Mouse (Mus musculus): ENCODE results near the gene Plin3.

Plin3 gene

DNA sequence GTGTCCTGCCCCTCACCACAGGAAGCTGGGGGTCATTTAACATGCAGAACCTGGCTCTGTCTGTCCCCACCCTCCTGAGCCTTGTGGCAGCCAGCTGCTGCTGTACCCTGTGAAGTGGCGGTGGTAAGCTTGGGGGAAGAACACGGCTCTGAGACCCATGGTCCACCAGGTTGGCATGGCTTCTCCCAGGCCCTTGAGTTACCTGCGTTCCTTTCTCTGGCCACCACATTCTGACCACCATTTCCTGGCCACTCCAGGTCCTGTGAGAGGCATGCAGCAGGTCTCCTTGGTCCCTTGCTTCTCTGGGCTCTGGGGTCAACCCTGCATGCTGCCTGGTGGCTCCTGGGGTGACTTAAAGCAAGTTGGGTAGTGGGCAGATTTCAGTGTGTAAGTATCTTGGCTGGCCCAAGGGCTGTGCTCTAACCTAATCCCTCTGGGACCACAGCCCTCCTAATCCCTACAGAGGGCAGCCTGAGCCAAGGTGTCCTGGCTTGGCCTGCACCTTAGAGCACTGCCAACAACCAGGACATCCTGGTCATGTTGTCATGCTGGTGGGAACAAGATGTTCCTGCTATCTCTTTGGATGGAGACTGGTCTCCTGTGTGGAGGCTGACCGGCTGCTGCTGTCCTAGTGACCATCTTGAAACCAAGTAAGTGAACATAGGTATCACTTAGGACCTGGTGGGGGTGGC lies at the start of gene Plin3:
Gene Plin3, minus strand, starts transcription at position 343 of the 692 bp plus-strand sequence.
- CTCF ChIA-PET: interaction anchor here in 3 of 4 experiments (0.6 to 5.4 kb wide), 16 partner anchors 8 to 260 kb away, joined by 3 to 24 read pairs (median 8); partner anchors contain the start of genes Kdm4b (in 2 of the 3), Uhrf1 (in 2 of the 3), Arrdc5 (in 1 of the 3) and Fem1a (in 1 of the 3)
- POLR2A ChIA-PET: interaction anchor here (0.7 to 64.8 kb wide), 18 partner anchors 8 to 415 kb away, joined by 3 to 2494 read pairs (median 12); partner anchors contain the start of genes Uhrf1 (in 4 of the 4), Arrdc5 (in 3 of the 4), Kdm4b (in 2 of the 4) and Ticam1 (in 2 of the 4)

- ChIA-PET CTCF (interaction anchor here (0.6 to 7.2 kb wide), 10 partner anchors 8 to 301 kb away, joined by 3 to 42 read pairs (median 6); partner anchors contain the start of gene Chaf1a (in 1 of the 4)), POLR2A (interaction anchor here in 2 of 4 experiments (0.9 to 62.3 kb wide), 4 partner anchors 8 to 33 kb away, joined by 3 to 2404 read pairs (median 3); partner anchors contain the start of genes Arrdc5 (in 1 of the 2), Kdm4b (in 1 of the 2), Plin3 (in 1 of the 2) and Uhrf1 (in 1 of the 2))
Observed at GRCm38 (mm10) chr17:56340717-56341116, 48.0 kb upstream of the Plin3 start.

GRCm38 (mm10) chr17:56338909-56339308 lies 46.2 kb upstream of the Plin3 start:
- ChIA-PET CTCF (interaction anchor here in 3 of 4 experiments (0.6 to 4.2 kb wide), 19 partner anchors 9 to 382 kb away, joined by 3 to 35 read pairs (median 4); partner anchors contain the start of genes Kdm4b (in 1 of the 3) and Uhrf1 (in 1 of the 3)), POLR2A (interaction anchor here in 2 of 4 experiments (0.6 to 62.3 kb wide), 8 partner anchors 12 to 373 kb away, joined by 3 to 2404 read pairs (median 3); partner anchors contain the start of genes Kdm4b (in 2 of the 2), Arrdc5 (in 1 of the 2), Plin3 (in 1 of the 2) and Uhrf1 (in 1 of the 2))

GRCm38 (mm10) chr17:56337791-56338190 lies 45.1 kb upstream of the Plin3 start:
- ChIA-PET POLR2A (interaction anchor here in 2 of 4 experiments (1.1 to 62.3 kb wide), 3 partner anchors 11 to 30 kb away, joined by 3 to 2404 read pairs (median 2404); partner anchors contain the start of genes Arrdc5 (in 1 of the 2), Kdm4b (in 1 of the 2), Plin3 (in 1 of the 2) and Uhrf1 (in 1 of the 2)), CTCF (interaction anchor here in 2 of 4 experiments (0.7 to 4.2 kb wide), 10 partner anchors 8 to 401 kb away, joined by 3 to 35 read pairs (median 5); partner anchors contain the start of gene Uhrf1 (in 1 of the 2))

DNA sequence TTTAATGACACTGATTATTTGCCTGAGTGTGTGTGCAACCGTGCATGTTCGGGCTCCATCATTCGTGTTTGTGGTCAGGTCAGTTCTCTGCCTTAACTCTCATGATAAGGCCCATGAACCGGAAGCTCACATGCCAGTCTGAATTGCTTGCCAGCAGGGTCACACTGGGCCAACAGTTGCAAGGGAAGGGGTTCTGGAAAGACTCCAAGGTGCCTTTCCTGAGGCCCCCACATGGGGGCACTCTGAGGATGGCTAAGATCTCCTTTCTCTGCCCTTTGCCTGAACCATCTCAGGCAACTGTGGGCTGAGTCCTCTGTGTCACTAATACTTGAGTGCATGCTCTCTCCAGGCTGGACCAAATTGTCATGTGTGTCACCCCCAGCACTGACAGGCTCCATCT lies 44.5 kb upstream of the Plin3 start:
- POLR2A ChIA-PET: interaction anchor here in 3 of 4 experiments (0.7 to 62.3 kb wide), 6 partner anchors 8 to 248 kb away, joined by 3 to 2404 read pairs (median 4); partner anchors contain the start of genes Arrdc5 (in 1 of the 3), Kdm4b (in 1 of the 3), Plin3 (in 1 of the 3) and Safb (in 1 of the 3)
- CTCF ChIA-PET: interaction anchor here in 3 of 4 experiments (0.6 to 4.2 kb wide), 6 partner anchors 7 to 219 kb away, joined by 3 to 35 read pairs (median 5); no protein-coding TSS in a partner anchor

DNA sequence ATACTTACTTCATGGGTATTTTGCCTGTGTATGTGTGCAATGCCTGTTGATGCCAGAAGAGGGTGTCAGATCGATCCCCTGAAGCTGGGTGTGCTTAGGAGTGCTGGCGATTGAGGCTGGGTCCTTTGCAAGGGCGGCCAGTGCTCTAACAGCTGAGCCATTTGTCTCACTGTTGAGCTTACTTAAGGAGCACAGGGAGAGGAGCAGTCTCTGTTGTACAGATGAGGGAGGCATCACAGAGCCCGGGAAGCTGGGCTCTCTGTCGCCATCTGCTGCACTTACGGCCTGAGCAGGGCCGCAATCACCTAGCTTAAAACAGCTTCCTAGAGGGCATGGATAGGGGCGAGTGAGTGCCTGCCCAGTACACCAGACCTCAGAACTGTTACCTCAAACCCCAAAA lies 40.3 kb upstream of the Plin3 start:
- ChIA-PET CTCF (interaction anchor here (0.6 to 4.6 kb wide), 71 partner anchors 10 to 425 kb away, joined by 3 to 48 read pairs (median 4); partner anchors contain the start of genes Gm20219 (in 2 of the 4), Arrdc5 (in 1 of the 4), Fem1a (in 1 of the 4) and Lonp1 (in 1 of the 4)), POLR2A (interaction anchor here in 3 of 4 experiments (0.5 to 62.3 kb wide), 29 partner anchors 6 to 363 kb away, joined by 3 to 2404 read pairs (median 4); partner anchors contain the start of genes Kdm4b (in 2 of the 3), Uhrf1 (in 2 of the 3), Arrdc5 (in 1 of the 3) and Gm20219 (in 1 of the 3))

GRCm38 (mm10) chr17:56331256-56331655 lies 38.6 kb upstream of the Plin3 start:
- POLR2A ChIA-PET: interaction anchor here in 2 of 4 experiments (1.4 to 62.3 kb wide), 6 partner anchors 4 to 252 kb away, joined by 3 to 2404 read pairs (median 12); partner anchors contain the start of genes Arrdc5 (in 1 of the 2), Kdm4b (in 1 of the 2), Plin3 (in 1 of the 2) and Uhrf1 (in 1 of the 2)
- CTCF ChIA-PET: interaction anchor here in 2 of 4 experiments (1.2 to 4.0 kb wide), 5 partner anchors 13 to 227 kb away, joined by 4 to 42 read pairs (median 5); no protein-coding TSS in a partner anchor

DNA sequence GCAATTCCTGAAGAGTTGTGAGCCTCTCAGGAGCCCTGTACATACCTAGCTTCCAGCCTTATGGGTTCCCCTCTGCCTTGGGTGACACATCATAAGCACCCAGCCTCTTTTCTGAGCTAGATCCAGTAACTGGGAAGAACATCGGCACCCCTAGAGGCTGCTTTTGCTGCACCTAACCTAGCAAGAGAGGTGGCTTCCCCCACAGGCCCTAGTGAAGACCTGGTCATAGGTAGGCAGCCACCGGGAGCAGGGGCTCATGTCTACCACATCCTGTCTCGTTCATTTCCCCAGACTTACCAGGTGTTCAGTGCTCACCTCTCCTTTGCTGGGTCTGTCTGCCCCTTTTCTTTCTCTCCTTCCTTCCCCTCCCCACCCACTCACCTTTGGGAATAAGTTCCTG lies 37.7 kb upstream of the Plin3 start:
- ChIA-PET CTCF (interaction anchor here in 3 of 4 experiments (0.9 to 2.0 kb wide), 9 partner anchors 8 to 223 kb away, joined by 3 to 9 read pairs (median 4); no protein-coding TSS in a partner anchor), POLR2A (interaction anchor here in 2 of 4 experiments (0.7 to 62.3 kb wide), 8 partner anchors 4 to 251 kb away, joined by 3 to 2404 read pairs (median 4); partner anchors contain the start of genes Arrdc5 (in 1 of the 2), Kdm4b (in 1 of the 2), Plin3 (in 1 of the 2) and Uhrf1 (in 1 of the 2))

DNA sequence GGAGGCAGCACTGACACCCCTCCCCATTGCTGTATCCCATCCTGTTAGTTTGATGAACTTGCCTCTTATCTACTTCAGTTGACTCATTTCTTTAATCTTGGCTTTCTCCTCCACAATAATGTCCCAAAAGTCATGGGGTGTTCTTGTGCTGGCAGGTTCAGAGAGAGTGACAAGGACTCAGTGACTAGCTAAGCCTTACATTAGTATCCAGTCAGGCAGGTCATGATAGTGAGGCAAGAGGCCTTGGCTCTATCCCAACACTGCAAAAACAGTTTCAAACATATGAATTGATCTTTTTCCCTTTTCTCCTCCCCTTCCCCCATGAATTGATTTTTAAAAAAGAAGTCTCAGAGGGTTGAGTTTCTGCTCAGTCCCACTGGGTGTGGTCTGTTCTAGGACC lies 36.6 kb upstream of the Plin3 start:
- CTCF ChIA-PET: interaction anchor here (0.7 to 2.0 kb wide), 8 partner anchors 9 to 224 kb away, joined by 3 to 11 read pairs (median 4); no protein-coding TSS in a partner anchor
- POLR2A ChIA-PET: interaction anchor here in 2 of 4 experiments (0.7 to 62.3 kb wide), 6 partner anchors 2 to 491 kb away, joined by 3 to 2494 read pairs (median 1204); partner anchors contain the start of genes Arrdc5 (in 2 of the 2), Plin3 (in 2 of the 2), Uhrf1 (in 2 of the 2) and Fem1a (in 1 of the 2)

GRCm38 (mm10) chr17:56326153-56327147 lies 33.8 kb upstream of the Plin3 start:
- ChIA-PET CTCF (interaction anchor here (0.5 to 3.3 kb wide), 37 partner anchors 8 to 432 kb away, joined by 3 to 16 read pairs (median 4); partner anchors contain the start of genes Plin3 (in 2 of the 4), Gm20219 (in 1 of the 4), Nrtn (in 1 of the 4) and Safb2 (in 1 of the 4)), POLR2A (interaction anchor here (0.5 to 62.3 kb wide), 107 partner anchors 0 to 705 kb away, joined by 3 to 2494 read pairs (median 5); partner anchors contain the start of genes Uhrf1 (in 4 of the 4), Arrdc5 (in 2 of the 4), Plin3 (in 2 of the 4) and Rpl36 (in 2 of the 4))

- ChIA-PET CTCF (interaction anchor here (0.5 to 3.3 kb wide), 40 partner anchors 8 to 433 kb away, joined by 3 to 16 read pairs (median 4); partner anchors contain the start of genes Plin3 (in 2 of the 4), Gm20219 (in 1 of the 4), Nrtn (in 1 of the 4) and Safb2 (in 1 of the 4)), POLR2A (interaction anchor here (0.6 to 62.3 kb wide), 108 partner anchors 1 to 706 kb away, joined by 3 to 2494 read pairs (median 4); partner anchors contain the start of genes Uhrf1 (in 4 of the 4), Arrdc5 (in 2 of the 4), Plin3 (in 2 of the 4) and Ranbp3 (in 2 of the 4))
Observed at GRCm38 (mm10) chr17:56325450-56326152, 32.9 kb upstream of the Plin3 start, which contains the start of gene Kdm4b. TSS of gene Kdm4b (plus strand) at chr17:56326062.

GRCm38 (mm10) chr17:56324419-56324818 lies 31.7 kb upstream of the Plin3 start:
- ChIA-PET POLR2A (interaction anchor here (0.6 to 62.3 kb wide), 28 partner anchors 2 to 687 kb away, joined by 3 to 2494 read pairs (median 6); partner anchors contain the start of genes Uhrf1 (in 3 of the 4), Arrdc5 (in 2 of the 4), Plin3 (in 2 of the 4) and Fem1a (in 1 of the 4)), CTCF (interaction anchor here in 3 of 4 experiments (0.7 to 2.3 kb wide), 7 partner anchors 21 to 736 kb away, joined by 3 to 13 read pairs (median 5); partner anchors contain the start of gene Plin3 (in 1 of the 3))

- CTCF ChIA-PET: interaction anchor here in 3 of 4 experiments (0.6 to 3.0 kb wide), 13 partner anchors 11 to 454 kb away, joined by 3 to 18 read pairs (median 4); partner anchors contain the start of gene Kdm4b (in 1 of the 3)
- POLR2A ChIA-PET: interaction anchor here in 3 of 4 experiments (1.1 to 64.8 kb wide), 9 partner anchors 2 to 230 kb away, joined by 3 to 2494 read pairs (median 6); partner anchors contain the start of genes Kdm4b (in 3 of the 3), Arrdc5 (in 2 of the 3), Plin3 (in 2 of the 3) and Uhrf1 (in 2 of the 3)
Observed at GRCm38 (mm10) chr17:56309191-56309945, 16.7 kb upstream of the Plin3 start.

DNA sequence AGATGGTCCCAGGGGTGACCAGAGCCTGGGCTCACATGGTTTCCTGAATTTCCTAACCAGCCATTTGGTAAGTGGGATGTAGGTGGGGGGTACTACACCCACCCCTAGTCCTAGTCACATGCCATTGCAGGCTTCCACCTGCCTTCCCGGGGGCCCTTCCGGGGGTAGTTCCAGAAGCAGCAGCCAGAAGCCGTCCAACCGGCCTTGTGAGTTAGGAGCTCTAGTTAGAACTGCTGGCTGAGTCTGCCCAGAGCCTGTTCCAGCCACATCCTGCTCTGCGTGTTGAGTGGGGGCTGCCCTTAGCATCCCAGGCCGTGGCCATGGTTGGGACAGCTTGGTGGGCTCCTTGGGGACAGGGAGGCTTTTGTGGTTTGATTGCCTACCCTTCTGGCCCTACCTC lies 15.4 kb upstream of the Plin3 start:
- CTCF ChIA-PET: interaction anchor here in 2 of 4 experiments (0.6 to 3.0 kb wide), 8 partner anchors 12 to 245 kb away, joined by 3 to 11 read pairs (median 4); no protein-coding TSS in a partner anchor
- POLR2A ChIA-PET: interaction anchor here in 3 of 4 experiments (0.5 to 64.8 kb wide), 14 partner anchors 0 to 724 kb away, joined by 3 to 2494 read pairs (median 4); partner anchors contain the start of genes Kdm4b (in 3 of the 3), Arrdc5 (in 2 of the 3), Plin3 (in 2 of the 3) and Ticam1 (in 2 of the 3)

All from embryonic stem cell, embryonic (primary cell).